8 mouse cellular contexts compared by ENCODE assay signal in genomic region chr3:137981382-137981750, GRCm38 (mm10). TPM values are rescaled to one million over a fixed set of nuclear protein-coding genes. Genes with fewer than 3 reads are reported as not detected.
DNase-seq lines count a peak whose midpoint lies in the region; ATAC-seq and TF ChIP-seq lines count a peak whose summit lies in the region.

Dapp1 (minus strand) TSS chr3:137981545.

- peak within 1 kb of the TSS; percentile 89 for H3K27ac ChIP-seq in bone marrow, adult 2 months (ENCODE audit: control insufficient read depth, insufficient read depth, low read depth, low read length, poor library complexity)
- H3K27ac ChIP-seq in forebrain, postnatal 0 days (ENCODE audit: low read depth, low read length) = no peak within 1 kb of the TSS
- H3K27ac ChIP-seq in hindbrain, embryonic 10.5 days = peak within 1 kb of the TSS; percentile 70

- DNase-seq in forebrain, postnatal 0 days = no peak
- DNase-seq in hindbrain, embryonic 10.5 days (ENCODE audit: low spot score) = peak; percentile 53
- peak; percentile 18 to 30 for DNase-seq in layer of hippocampus, postnatal 36 days
- peak; percentile 85 for DNase-seq in lung, postnatal 25 days (ENCODE audit: low spot score)
- DNase-seq in ovary, postnatal 14 days (ENCODE audit: low spot score) = peak; percentile 50
- DNase-seq in thymus, postnatal 36 days = peak; percentile 82 to 90

- TF ChIP-seq CTCF in bone marrow, adult 2 months (IDR thresholded peaks at IDR 0.05; ENCODE audit: control insufficient read depth, insufficient read depth, low read length) = peak; percentile 17; the same call in 1 of the 2 replicates
- TF ChIP-seq CTCF in forebrain, postnatal 0 days (IDR thresholded peaks at IDR 0.05; ENCODE audit: low read depth) = no peak

- peak within 1 kb of the TSS; percentile 86 for H3K4me3 ChIP-seq in bone marrow, adult 2 months (replicated peaks; ENCODE audit: control insufficient read depth, low read depth, low read length)
- peak within 1 kb of the TSS; percentile 18 for H3K4me3 ChIP-seq in forebrain, postnatal 0 days (ENCODE audit: low read depth, low read length)
- H3K4me3 ChIP-seq in hindbrain, embryonic 10.5 days = peak within 1 kb of the TSS; percentile 48

- peak; percentile 98 for TF ChIP-seq POLR2A in bone marrow, adult 2 months (IDR thresholded peaks at IDR 0.05; ENCODE audit: borderline replicate concordance, control insufficient read depth, low read depth, low read length)

- peak; percentile 90 for ATAC-seq in CD4-positive, CD25-positive, alpha-beta regulatory T cell, adult 4 months
- no peak for ATAC-seq in forebrain, postnatal 0 days

- peaks cover 2% of the 10 kb centered on the region; the same call in 1 of the 2 replicates for H3K4me1 ChIP-seq in bone marrow, adult 2 months (ENCODE audit: control insufficient read depth, insufficient read depth, low read length)
- 0 out of 2 replicates have a peak, but pooled peaks cover 10% of the 10 kb centered on the region for H3K4me1 ChIP-seq in forebrain, postnatal 0 days (ENCODE audit: insufficient read depth)
- H3K4me1 ChIP-seq in hindbrain, embryonic 10.5 days (replicated peaks) = peaks cover 20% of the 10 kb centered on the region

- H3K36me3 ChIP-seq in forebrain, postnatal 0 days (ENCODE audit: insufficient read depth) = no peaks in the 10 kb centered on the region
- no peaks in the 10 kb centered on the region for H3K36me3 ChIP-seq in hindbrain, embryonic 10.5 days

- no peaks in the 10 kb centered on the region for H3K9me3 ChIP-seq in forebrain, postnatal 0 days (ENCODE audit: low read length)
- H3K9me3 ChIP-seq in hindbrain, embryonic 10.5 days = no peaks in the 10 kb centered on the region

- no peak within 1 kb of the TSS for H3K9ac ChIP-seq in forebrain, postnatal 0 days

- H3K27me3 ChIP-seq in forebrain, postnatal 0 days (ENCODE audit: insufficient read depth, low read length) = no peaks in the 10 kb centered on the region
- H3K27me3 ChIP-seq in hindbrain, embryonic 10.5 days (ENCODE audit: insufficient read depth, poor library complexity, severe bottlenecking) = peaks cover 4% of the 10 kb centered on the region; the same call in 1 of the 2 replicates

- peak within 1 kb of the TSS; percentile 31 for H3K4me2 ChIP-seq in forebrain, postnatal 0 days (ENCODE audit: low read depth)

- WGBS in bone marrow, adult 2 months = under 1% methylated on average over 10 of the region's 10 CpGs
- WGBS in forebrain, postnatal 0 days = 19% methylated on average over 10 of the region's 10 CpGs
- 14% methylated on average over 10 of the region's 10 CpGs for WGBS in hindbrain, embryonic 10.5 days

RNA-seq across cellular contexts. Expression of gene Dapp1, which starts in this region (rescaled TPM):
- polyA plus RNA-seq in CD4-positive, CD25-positive, alpha-beta regulatory T cell, adult 4 months (2017; shearing (Covaris generic)) = 10 to 100 TPM; 74.5 to 78.4 TPM
- polyA plus RNA-seq in bone marrow, adult 2 months (2011; ENCODE audit: insufficient read depth, insufficient read length, low replicate concordance, missing spikeins) = 29.3 and 64.2 TPM in 2 replicates
- total RNA-seq in forebrain, postnatal 0 days (2014; rRNA removed) = 4.3 and 4.9 TPM in 2 replicates
- polyA plus RNA-seq in forebrain, postnatal 0 days (2015; fragmentation: Nextera tagmentation; extraction: Ambion mirVana) = 2.8 and 3.3 TPM in 2 replicates
- 2.3 and 2.4 TPM in 2 replicates for polyA plus RNA-seq in hindbrain, embryonic 10.5 days (2016; fragmentation: Nextera tagmentation; extraction: Ambion mirVana)
- 1 to 10 TPM; 4.4 to 7.0 TPM for total RNA-seq in layer of hippocampus, postnatal 36 days (2021)

Comparison
In these comparisons a context has a peak if more than half of its experiments do, and no peak if none do; other contexts are left out.
1. H3K4me3 ChIP-seq: peak in every context shown above with its lines; median percentile 86 in bone marrow, adult 2 months; 48 in hindbrain, embryonic 10.5 days; 18 in forebrain, postnatal 0 days.